Mouse (Mus musculus) embryonic facial prominence, embryonic 12.5 days (tissue): ENCODE measurements around the gene Khdc1c. TPM values are rescaled to one million over a fixed set of nuclear protein-coding genes. Genes with fewer than 3 reads are reported as not detected.

Experiments
- ATAC-seq: fragments of 200-750 bp; cut with Nextera tagmentation; 2 replicates; pipeline ENCODE4 v1.8.0; 2017; ENCODE audit not compliant: insufficient number of reproducible peaks, insufficient read depth, low FRiP score, low TSS enrichment
- H3K27ac ChIP-seq: fragments of 300-500 bp; sonication (generic); 2 replicates; pipeline ENCODE4 v1.5.1; 2016; ENCODE audit warnings: mild to moderate bottlenecking
- H3K27me3 ChIP-seq: fragments of 300-500 bp; sonication (generic); 2 replicates; pipeline ENCODE4 v1.6.1; 2016; ENCODE audit warnings: mild to moderate bottlenecking, moderate library complexity
- H3K36me3 ChIP-seq: fragments of 300-500 bp; sonication (generic); 2 replicates; pipeline ENCODE4 v1.6.1; 2016; ENCODE audit warnings: mild to moderate bottlenecking
- H3K4me1 ChIP-seq: fragments of 300-500 bp; sonication (generic); 2 replicates; pipeline ENCODE4 v1.6.1; 2016
- H3K4me2 ChIP-seq: fragments of 300-500 bp; sonication (generic); replicated peaks from 2 replicates; pipeline ENCODE4 v1.6.1; 2016; ENCODE audit warnings: mild to moderate bottlenecking, moderate library complexity
- H3K4me3 ChIP-seq: fragments of 300-500 bp; sonication (generic); 2 replicates; pipeline ENCODE4 v1.5.1; 2016; ENCODE audit warnings: mild to moderate bottlenecking
- H3K9ac ChIP-seq: fragments of 300-500 bp; sonication (generic); 2 replicates; pipeline ENCODE4 v1.6.1; 2016; ENCODE audit warnings: mild to moderate bottlenecking, moderate library complexity
- H3K9me3 ChIP-seq: fragments of 300-500 bp; sonication (generic); 2 replicates; pipeline ENCODE4 v1.6.1; 2016; ENCODE audit warnings: mild to moderate bottlenecking, moderate library complexity
- WGBS: fragments of 180-500 bp; shearing (Covaris S2); methylation state at CpG from one replicate; pipeline ENCODE4 v1.1.7; 2016; 5-methylcytosine and 5-hydroxymethylcytosine counted together
- polyA plus RNA-seq: library from polyadenylated mRNA; unstranded; fragments of >200 nt; fragmentation: Nextera tagmentation; extraction: Ambion mirVana; gene quantifications from 2 replicates; pipeline ENCODE4 v1.2.1, GENCODE M21; 2016

The Khdc1c gene
- polyA plus RNA-seq, 1 experiment from 2014 or later: not detected

- Histone ChIP-seq H3K9ac (no peak within 1 kb of the TSS), H3K27ac (no peak within 1 kb of the TSS), H3K4me3 (no peak within 1 kb of the TSS), H3K9me3 (no peaks in the 10 kb centered on the region), H3K4me1 (no peaks in the 10 kb centered on the region), H3K27me3 (no peaks in the 10 kb centered on the region), H3K4me2 (no peak within 1 kb of the TSS), H3K36me3 (no peaks in the 10 kb centered on the region)
- no peak for ATAC-seq
- WGBS: 65% methylated on average over 2 of the region's 2 CpGs
These were observed 18.8 kb upstream of the Khdc1c start, which contains the start of gene Khdc1a for GRCm38 (mm10) chr1:21349341-21349740. Gene Khdc1a, plus strand, starts transcription at chr1:21349641.

GRCm38 (mm10) chr1:21383256-21383655, 15.1 kb downstream of the Khdc1c start, which contains the start of gene Khdc1b:
Gene Khdc1b, plus strand, starts transcription at chr1:21383556.
- Histone ChIP-seq H3K4me3 (no peak within 1 kb of the TSS), H3K4me1 (no peaks in the 10 kb centered on the region), H3K36me3 (no peaks in the 10 kb centered on the region), H3K9ac (no peak within 1 kb of the TSS), H3K4me2 (no peak within 1 kb of the TSS), H3K27ac (no peak within 1 kb of the TSS), H3K27me3 (no peaks in the 10 kb centered on the region), H3K9me3 (no peaks in the 10 kb centered on the region)
- ATAC-seq: no peak
- 81% methylated on average over 1 of the region's 1 CpGs for WGBS

GRCm38 (mm10) chr1:21391138-21391671, 23.1 kb downstream of the Khdc1c start:
- no peak for ATAC-seq
- H3K27me3 ChIP-seq: no peaks in the 10 kb centered on the region
- no peaks in the 10 kb centered on the region for H3K36me3 ChIP-seq
- H3K4me2 ChIP-seq: no peak overlapping the region
- H3K9me3 ChIP-seq: no peaks in the 10 kb centered on the region
- 71% methylated on average over 6 of the region's 6 CpGs for WGBS
- H3K9ac ChIP-seq: no peak overlapping the region
- no peak overlapping the region for H3K4me3 ChIP-seq
- H3K27ac ChIP-seq: no peak overlapping the region
- no peaks in the 10 kb centered on the region for H3K4me1 ChIP-seq

GRCm38 (mm10) chr1:21402804-21403203, 34.7 kb downstream of the Khdc1c start:
- H3K4me1 ChIP-seq: no peaks in the 10 kb centered on the region
- ATAC-seq: no peak
- H3K27ac ChIP-seq: no peak overlapping the region
- WGBS: 87% methylated on average over 8 of the region's 8 CpGs
- no peaks in the 10 kb centered on the region for H3K9me3 ChIP-seq
- no peak overlapping the region for H3K4me2 ChIP-seq
- H3K9ac ChIP-seq: no peak overlapping the region
- no peaks in the 10 kb centered on the region for H3K36me3 ChIP-seq
- no peaks in the 10 kb centered on the region for H3K27me3 ChIP-seq
- H3K4me3 ChIP-seq: no peak overlapping the region

DNA sequence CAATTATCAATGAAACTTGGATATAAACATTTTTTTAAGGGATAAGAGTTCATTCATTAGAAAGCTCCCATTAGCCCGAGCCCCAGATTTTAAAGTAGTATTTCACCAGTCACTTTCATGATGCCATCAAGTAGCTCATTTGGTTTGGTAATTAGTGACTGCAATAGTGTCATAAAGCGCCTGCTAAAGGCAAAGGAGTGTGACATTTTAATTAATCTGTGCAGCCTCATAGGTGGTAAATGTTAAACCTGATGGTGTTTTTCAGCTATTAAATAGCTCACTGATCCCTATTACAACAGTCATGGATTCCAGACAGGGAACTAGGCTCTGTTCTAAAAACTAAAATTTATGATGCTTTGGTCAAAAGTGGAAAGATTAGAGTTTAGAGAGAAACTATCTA, 39.1 kb downstream of the Khdc1c start:
- H3K9ac ChIP-seq: no peak overlapping the region
- WGBS: 78% methylated on average over 2 of the region's 2 CpGs
- H3K36me3 ChIP-seq: no peaks in the 10 kb centered on the region
- no peak overlapping the region for H3K4me3 ChIP-seq
- no peak overlapping the region for H3K4me2 ChIP-seq
- H3K27ac ChIP-seq: no peak overlapping the region
- no peak for ATAC-seq
- H3K4me1 ChIP-seq: no peaks in the 10 kb centered on the region
- H3K9me3 ChIP-seq: no peaks in the 10 kb centered on the region
- H3K27me3 ChIP-seq: no peaks in the 10 kb centered on the region

DNA sequence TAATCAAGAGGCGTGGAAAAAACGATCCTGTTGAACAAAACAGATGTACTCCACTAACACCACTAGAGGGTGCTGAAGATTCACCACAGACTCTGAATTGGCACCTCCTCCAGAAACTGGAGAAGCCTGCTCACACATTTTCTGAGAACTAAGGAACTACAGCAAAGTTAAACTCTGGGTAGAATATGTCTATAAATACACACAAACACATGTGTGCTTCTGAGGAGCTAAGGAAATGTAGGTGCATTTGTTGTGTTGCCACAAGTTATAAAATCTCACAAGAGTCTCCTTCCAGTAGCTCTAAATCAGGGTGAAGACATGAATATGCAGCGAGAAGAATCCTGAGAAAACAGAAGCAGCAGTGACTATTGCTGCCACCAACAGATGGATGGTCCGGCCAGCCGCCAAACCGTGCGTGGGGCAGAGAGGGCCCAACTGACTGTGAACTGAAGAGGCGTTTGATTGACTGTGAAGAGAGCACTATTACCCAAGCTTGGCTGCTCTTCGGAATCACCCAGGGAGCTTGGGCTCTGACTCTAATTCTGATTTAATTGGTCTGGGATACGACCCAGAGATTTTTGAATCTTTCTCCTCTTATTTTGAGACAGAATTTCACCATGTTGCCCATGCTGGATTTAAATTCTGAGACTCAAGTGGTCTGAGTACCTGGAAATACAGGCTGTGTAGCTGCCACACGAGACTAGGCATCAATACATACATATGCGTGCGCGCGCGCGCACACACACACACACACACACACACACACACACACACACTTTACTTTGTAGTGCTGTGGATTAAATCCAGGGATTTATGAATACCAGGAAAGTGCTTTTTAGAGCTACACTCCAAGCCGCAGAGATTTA, 43.4 kb downstream of the Khdc1c start:
- H3K4me3 ChIP-seq: no peak overlapping the region
- no peaks in the 10 kb centered on the region for H3K9me3 ChIP-seq
- H3K27ac ChIP-seq: no peak overlapping the region
- H3K27me3 ChIP-seq: no peaks in the 10 kb centered on the region
- no peak overlapping the region for H3K9ac ChIP-seq
- H3K36me3 ChIP-seq: no peaks in the 10 kb centered on the region
- no peaks in the 10 kb centered on the region for H3K4me1 ChIP-seq
- WGBS: 62% methylated on average over 18 of the region's 18 CpGs
- no peak overlapping the region for H3K4me2 ChIP-seq
- ATAC-seq: no peak

DNA sequence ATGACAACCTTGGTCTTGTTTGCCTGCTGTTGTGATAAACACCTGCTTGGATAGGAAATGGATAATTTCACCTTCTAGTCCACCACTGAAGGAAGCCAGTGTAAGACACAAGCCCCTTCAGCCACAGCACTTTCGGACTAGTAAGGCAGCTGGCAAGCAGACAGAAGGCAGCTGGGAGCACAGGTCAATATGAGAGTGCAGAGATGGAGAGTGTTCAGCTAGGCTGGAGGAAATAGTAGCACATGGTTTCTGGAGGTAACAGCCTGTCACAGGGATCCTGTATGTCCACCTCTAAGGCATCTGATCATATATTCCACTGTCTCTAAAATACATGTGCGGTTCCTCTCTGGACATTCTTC, 44.0 kb downstream of the Khdc1c start:
- no peak overlapping the region for H3K4me2 ChIP-seq
- H3K4me3 ChIP-seq: no peak overlapping the region
- H3K27me3 ChIP-seq: no peaks in the 10 kb centered on the region
- 91% methylated on average over 2 of the region's 2 CpGs for WGBS
- no peak overlapping the region for H3K27ac ChIP-seq
- no peak for ATAC-seq
- no peak overlapping the region for H3K9ac ChIP-seq
- H3K36me3 ChIP-seq: no peaks in the 10 kb centered on the region
- no peaks in the 10 kb centered on the region for H3K4me1 ChIP-seq
- H3K9me3 ChIP-seq: no peaks in the 10 kb centered on the region

GRCm38 (mm10) chr1:21419370-21419769, 51.2 kb downstream of the Khdc1c start:
- Histone ChIP-seq H3K36me3 (no peaks in the 10 kb centered on the region), H3K27me3 (no peaks in the 10 kb centered on the region), H3K27ac (no peak overlapping the region), H3K4me2 (no peak overlapping the region), H3K4me3 (no peak overlapping the region), H3K9me3 (no peaks in the 10 kb centered on the region), H3K4me1 (no peaks in the 10 kb centered on the region), H3K9ac (no peak overlapping the region)
- no peak for ATAC-seq

Other genes with a start within 250 kb of the Khdc1c start
- 11.0 and 11.4 TPM in 2 replicates for gene Tmem14a, start 149.8 kb upstream of the Khdc1c start, polyA plus RNA-seq
- gene Gsta3, start 127.7 kb upstream of the Khdc1c start, polyA plus RNA-seq: 0.64 and 1.3 TPM in 2 replicates
- gene Khdc1a, start 18.7 kb upstream of the Khdc1c start, polyA plus RNA-seq: not detected in 2 replicates
- 0.13 and 0.14 TPM in 2 replicates for gene Khdc1b, start 15.2 kb downstream of the Khdc1c start, polyA plus RNA-seq